Mouse (Mus musculus): ENCODE measurements around the gene Tdrkh.

DNA sequence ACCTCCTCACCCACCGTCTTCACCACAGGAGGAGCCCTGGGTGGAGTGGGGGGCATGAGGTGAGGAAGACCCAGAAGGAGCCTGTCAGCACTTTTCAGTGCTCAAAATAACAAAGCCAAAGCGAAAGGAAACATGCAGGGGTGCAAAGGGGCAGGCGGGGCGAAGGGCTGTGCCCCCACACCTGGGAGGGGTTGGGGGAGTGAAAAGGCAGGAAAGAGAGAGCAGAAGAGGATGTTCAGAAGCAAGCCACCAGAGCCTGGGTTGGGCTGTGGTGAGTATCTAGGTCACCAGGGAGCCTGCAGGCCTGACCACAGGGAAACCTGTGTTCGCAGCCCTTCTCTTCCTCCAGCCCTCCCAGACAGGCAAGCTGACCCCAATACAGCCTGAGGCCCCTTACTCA lies 25.0 kb upstream of the Tdrkh start:
- TF ChIP-seq CTCF (IDR thresholded peaks at IDR 0.05; ENCODE audit: insufficient read depth, low read depth, low read length): no peak
- no peak for TF ChIP-seq POLR2A (IDR thresholded peaks at IDR 0.05; ENCODE audit: insufficient read depth, low read depth, low read length)

Data from olfactory bulb, adult 2 months (tissue).